Mouse (Mus musculus): Measurements from ENCODE around the gene Srpk1.

DNA sequence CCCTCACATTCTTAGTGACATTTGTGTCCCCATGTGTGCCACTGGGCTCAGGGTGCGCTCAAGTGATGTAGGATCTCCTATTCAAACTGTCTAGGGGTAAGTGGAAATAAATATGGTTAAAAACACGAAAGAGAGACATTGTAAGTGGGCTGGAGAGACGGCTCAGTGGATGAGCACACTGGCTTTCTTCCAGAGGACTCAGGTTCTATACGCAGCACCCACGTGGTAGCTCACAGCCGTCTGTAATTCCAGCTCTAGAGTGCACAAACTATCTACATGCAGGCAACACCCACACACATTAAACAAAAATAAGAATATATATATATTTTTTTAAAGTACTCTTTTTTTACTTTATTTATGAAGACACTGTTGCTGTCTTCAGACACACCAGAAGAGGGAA lies 49.6 kb downstream of the Srpk1 start:
- TF ChIP-seq CTCF (IDR thresholded peaks at IDR 0.05): no peak
- TF ChIP-seq EP300 (IDR thresholded peaks at IDR 0.05): no peak
